Mouse (Mus musculus): ENCODE results near the gene Ldhd.
"Not testable (repeated sequence)": the region's sequence is repeated elsewhere in the genome, so short reads cannot be mapped to it uniquely, and the experiment has no call there.

Gene Ldhd

DNA sequence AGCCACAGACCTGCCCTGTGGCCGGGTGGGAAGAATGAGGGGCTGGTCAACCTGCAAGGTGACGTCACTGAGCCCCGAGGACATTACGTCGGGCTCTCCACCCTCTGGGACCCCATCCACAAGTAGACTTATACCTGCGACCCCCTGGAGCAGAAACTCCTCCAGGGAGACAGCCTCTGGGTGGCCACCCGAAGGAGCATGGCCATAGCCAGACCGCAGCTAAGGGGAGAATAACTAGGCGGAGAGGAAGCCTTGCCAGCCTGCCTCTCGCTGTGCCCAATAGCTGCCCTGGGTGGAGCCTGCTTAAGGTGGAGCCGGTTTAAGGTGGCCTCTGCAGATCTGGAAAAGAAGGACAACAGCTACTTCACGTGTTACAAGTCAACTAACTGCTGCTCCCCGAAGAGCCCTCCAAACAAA is at the start of gene Ldhd:
Gene Ldhd, minus strand, starts transcription at position 270 of the 417 bp plus-strand sequence.
- DNase-seq (ENCODE audit: low spot score), result no peak

DNA sequence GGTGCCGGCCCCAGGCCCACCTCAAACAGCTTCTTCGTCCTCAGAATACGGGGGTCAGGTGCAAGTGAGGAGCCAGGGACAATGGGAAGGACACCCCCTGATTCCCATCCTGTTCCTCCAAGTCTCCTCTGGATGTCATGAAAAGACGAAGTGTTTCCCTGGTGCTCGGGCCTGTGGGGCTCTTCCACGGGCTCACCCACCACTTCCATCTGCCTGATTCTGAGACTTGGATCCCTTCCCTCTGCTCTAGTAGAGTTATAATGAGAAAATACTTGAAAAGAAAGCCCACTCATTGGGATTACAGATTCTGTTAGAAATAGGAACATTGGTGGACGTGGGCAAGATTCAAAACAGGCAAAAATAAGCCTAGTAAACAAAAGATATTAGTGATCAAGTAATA is 48.7 kb upstream of the Ldhd start:
- no peak for DNase-seq (ENCODE audit: low spot score)

DNA sequence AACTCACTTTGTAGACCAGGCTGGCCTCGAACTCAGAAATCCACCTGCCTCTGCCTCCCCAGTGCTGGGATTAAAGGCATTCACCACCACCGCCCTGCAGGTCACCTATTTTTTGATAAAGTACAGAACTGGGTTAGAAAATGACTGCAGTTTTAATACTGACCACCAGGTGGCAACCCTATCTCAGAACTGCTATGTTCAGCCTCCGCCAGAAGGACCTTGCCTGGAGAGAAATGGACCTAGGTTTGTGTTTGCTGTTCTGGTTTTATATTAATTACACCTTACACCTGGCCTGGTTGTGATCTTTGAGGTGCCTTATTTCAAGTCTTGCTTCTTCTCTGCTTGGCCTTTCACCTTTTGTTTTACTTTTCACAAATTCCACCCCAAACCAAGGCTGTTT is 47.9 kb upstream of the Ldhd start:
- DNase-seq (ENCODE audit: low spot score), result peak; percentile 51

DNA sequence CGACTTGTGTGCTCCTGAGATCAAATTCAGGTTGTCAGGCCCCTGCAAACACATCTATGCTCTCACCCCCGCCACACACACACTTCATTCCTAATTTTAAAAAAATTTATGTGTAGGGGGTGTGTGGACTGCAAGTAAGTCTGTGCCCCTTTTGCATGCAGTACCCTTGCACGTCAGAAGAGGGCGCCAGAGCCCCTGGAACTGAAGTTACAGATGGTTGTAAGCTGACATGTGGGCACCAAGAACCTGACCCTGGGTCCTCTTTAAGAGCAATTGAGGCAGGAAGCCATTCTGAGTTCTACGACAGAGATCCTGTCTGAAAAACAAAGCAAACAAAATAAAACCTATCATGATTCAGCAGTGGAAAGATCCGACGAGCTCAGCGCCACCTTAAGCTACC is 46.1 kb upstream of the Ldhd start:
- DNase-seq (ENCODE audit: low spot score), result no peak

DNA sequence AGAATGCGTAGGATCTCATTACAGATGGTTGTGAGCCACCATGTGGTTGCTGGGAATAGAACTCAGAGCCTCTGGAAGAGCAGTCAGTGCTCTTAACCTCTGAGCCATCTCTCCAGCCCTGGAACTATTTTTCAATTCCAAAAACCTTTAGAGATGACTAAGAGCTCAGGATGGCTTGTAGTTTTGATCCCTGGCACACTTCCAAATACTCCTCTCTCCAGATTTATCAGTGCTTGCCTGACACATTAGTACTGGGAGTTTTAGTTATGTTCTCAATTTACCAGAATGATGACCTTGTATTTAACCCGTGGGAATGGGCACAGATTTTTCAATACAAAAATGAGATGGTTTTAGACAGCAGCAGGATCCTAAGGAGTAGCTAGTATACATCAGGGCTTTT is 36.6 kb upstream of the Ldhd start:
- DNase-seq (ENCODE audit: low spot score), result no peak

DNA sequence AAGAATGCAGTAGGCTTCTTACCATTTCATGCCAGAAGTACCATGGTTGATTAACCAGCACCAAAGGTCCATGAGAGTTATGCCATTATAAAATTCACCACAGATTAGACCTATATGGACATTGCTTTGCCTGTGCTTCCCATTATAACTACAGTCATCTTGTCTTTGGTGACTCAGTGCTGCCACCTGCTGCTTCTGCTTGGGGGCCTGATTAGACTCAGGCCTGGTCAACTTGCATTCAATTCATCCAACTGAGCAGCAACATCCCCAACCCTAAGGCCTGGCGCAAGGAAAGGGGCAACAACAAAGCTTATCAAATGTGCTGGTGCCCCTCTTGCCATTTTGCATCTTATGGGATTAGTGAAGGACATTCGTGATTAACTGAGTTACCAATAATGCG is 32.3 kb upstream of the Ldhd start:
- peak; percentile 70 for DNase-seq (ENCODE audit: low spot score)

DNA sequence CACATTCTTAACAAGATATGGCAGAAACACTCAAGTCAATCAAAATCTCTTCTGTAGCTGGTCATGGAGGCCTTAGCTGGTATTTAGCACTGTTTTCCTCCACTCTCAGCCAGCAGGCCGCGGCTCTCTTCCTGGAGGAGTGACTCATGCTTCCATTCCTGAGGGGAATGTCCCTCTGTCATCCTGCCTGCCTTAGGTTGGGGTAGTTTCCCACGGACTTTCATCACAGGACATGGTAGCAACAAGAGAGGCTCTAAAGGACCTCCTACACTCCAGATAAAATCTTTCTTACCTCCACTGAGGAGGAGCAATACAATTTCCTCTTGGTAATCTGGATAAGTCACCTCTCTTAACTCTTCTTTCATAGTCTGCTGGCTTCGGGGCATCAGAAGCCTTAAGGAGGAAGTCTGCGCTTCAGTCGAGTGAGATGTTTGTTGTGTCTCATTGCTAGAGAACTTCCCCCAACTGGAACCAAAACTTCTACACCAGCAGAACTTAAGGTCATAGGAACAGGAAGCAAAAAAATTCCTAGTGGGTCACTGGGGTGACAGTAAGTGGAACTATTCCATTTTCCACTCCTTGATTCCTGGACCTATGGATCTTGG is 28.7 kb upstream of the Ldhd start:
- no peak for DNase-seq (ENCODE audit: low spot score)

DNA sequence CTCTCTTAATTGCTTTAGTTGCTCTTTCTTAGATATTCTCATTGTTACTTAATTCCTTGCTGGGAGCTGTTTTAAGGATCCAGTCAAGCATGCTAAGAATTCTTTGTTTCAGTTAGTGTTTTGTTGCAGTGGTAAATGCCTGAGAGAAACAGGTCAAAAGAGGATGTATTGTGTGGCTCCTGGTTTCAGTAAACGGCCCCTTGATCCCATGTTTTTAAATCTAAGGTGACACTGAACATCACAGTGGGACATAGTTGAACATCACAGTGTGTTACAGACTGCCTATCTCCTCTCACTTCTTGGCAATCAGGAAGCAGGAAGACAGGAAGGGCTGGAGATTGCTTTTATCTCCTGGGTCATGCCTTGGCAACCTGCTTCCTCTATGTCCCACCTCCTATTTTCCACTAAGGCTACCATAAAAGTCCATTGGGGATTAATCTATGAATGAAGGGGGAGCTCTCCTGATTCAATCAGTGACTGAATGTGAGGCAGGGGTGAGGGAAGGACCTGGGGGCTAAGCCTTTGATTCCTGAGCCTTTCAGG is 27.2 kb upstream of the Ldhd start:
- no peak for DNase-seq (ENCODE audit: low spot score)

DNA sequence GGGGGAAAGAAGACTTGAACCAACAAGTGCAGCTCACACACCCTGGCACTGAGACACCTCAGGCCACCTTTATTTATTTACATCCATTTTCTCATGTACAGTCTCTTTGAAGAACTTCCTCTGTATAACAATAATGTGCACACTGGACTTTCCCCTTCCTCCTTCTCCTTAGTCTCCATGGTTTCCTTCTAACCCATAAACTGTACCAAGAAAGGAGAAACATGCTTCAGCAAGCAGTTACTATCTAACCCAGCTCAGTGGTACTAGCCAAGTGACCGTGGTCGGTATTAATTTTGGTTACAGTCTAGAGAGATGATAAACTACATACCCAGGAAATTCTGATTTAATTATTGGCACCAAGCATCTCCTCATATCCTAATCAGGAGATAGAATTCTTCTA is 23.4 kb upstream of the Ldhd start:
- no peak for DNase-seq (ENCODE audit: low spot score)

DNA sequence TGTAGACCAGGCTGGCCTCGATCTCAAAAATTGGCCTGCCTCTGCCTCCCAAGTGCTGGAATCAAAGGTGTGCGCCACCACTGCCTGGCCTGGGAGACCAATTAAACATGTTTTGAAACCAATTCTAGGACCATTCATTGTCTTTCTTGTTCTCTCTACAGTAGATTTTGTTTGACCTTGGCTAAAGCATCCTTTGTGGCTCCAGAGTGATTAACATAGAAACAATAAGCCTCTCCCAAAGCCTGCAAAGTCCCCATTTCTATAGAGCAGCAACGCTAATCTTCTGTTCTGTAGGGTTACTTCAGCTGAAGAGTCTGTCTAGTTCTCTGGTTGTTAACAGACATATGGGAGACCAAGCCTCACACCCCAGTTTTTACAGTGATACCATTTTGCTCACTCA is 20.5 kb upstream of the Ldhd start:
- DNase-seq (ENCODE audit: low spot score), result no peak

DNA sequence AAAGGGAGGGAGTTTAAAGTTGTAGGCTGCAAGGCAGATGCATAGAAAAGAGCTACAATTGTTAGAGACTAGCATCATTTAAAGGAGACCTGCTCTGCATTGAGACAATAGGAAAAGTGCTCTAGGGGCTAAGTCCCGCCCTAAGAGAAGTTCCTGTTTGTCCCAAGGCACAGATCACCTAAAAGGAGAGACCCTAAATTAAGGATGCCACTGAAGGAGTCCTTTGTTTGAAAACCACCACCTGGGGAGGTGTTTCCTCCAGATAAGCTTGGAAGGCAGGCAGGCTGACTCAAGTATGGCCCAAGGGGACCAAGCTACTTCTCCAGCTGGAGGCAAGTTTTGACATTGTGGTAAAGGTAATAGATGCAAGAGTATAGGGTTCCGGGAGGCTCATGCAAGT is 18.7 kb upstream of the Ldhd start:
- no peak for DNase-seq (ENCODE audit: low spot score)

DNA sequence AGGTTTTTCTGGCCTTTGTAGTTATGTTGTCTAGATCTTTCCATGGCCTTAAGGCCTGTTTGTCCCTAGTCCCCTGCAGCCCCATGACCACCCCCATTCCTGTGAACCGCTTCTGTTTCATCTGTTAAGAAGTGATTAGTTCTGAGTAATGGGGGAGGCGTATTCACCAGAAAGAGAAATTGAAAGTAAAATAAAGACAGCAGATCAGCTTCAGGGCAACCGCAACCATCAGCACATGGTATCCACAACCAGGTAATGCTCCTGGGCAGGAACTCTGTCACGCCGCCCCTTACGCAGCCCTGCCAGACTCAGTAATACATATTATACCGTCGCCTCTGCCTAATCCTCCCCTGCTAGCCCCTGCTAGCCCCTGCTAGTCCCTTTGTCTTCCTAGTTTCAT is 15.5 kb upstream of the Ldhd start:
- DNase-seq (ENCODE audit: low spot score), result no peak

DNA sequence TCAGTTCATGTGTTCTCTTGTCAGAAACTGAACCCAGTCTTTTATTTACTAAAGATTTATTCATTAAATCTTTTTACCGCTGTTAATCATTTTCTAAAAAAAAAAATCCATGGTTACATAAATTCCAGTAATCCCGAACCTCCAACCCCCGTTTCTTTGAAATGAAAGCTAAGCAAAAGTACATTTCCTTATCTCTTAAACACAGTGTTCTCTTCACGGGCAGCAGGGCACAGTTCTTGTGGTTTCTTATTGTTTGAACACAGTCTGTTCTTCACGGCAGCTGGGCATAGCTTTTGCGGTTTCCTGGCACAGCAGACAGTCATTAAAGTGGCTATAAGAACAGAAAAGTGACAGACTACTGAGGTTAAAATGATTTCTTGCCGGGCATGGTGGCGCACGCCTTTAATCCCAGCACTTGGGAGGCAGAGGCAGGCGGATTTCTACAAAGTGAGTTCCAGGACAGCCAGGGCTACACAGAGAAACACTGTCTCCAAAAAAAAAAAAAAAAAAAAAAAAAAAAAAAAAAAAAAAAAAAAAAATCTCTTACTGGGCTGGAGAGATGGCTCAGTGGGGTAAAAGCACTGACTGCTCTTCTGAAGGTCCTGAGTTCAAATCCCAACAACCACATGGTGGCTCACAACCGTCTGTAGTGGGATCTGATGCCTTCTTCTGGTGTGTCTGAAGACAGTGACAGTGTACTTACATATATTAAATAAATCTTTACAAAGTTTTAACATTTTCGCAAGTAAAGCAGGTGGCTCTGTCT is 14.3 kb upstream of the Ldhd start:
- DNase-seq (ENCODE audit: low spot score), result not testable (repeated sequence)

DNA sequence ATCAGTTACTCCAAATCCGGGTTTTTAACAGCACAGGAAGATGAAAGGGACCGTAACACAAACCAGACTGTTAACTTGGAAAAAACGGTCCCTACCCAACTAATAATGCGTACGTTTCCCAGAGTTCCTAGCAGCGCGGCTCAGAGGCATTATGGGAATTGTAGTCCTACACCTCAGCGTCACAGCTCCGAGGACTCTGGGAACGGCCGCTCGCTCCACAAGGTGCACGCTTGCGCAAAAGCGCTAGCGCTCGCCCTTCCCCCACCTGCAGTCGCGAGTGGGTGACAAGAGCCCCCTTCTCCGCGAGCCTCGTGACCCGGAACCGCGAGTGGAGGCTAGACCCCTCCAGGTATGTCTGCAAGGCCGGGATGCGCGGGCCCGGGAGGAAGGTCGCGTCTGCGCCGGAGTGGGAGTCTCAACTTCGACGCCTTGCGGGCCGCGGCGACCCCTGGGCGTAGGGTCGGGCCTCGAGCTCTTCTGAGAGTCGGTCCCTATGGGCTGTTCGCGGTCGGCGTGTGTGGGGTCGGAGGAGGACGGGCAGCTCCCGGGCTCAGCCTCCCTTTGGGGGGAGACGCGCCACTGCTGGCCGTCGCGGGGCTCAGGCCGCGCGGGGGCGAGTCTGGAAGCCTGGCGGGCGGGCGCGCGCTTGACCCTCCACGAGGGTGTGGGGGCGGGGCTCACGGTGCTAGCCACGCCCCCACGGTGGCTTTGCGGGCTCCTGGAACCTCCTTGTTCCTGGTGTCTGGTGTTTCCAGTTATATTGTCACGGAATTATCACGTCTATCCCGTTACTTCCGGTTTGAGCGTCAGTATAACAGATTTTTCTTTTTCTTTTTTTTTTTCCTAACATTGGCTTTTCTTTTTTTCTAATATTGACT is 13.3 kb upstream of the Ldhd start, which contains the start of gene Zfp1:
Gene Zfp1, plus strand, starts transcription at position 138 of the 878 bp plus-strand sequence.
- peak; percentile 89 for DNase-seq (ENCODE audit: low spot score)

DNA sequence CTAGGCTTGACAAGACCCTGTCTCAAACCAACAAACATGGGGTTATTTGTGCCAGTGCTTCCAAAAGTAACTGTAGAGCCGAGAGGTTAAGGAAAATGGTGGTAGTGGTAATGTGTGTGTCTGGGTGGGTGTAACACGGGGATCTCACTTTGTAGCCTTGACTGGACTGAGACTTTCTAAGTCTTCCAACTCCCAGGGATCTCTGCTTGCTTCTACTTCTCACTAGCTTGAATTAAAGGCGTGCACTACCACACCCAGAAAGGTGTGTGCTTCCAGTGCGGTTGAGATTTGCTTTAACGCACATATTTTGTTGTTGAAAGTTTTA is 12.7 kb upstream of the Ldhd start:
- no peak for DNase-seq (ENCODE audit: low spot score)

DNA sequence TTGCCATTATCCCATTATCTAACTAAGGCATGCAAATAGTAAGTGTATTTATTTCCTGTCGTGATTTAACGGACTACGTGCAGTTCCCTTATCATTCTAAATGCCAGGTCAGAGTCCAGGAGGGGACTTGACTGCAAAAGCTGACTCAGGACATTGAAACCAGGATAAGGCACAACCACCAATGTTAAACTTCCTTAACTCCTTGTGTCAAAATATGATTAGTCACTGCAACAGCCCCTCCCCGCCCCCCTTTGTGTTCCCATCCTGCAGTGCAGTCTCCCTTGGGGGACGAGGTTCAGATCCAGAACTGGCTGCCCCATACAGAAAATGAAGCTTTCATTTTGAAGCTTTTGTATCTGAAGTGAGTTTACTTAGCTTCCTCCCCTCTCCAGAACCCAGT is 12.3 kb upstream of the Ldhd start:
- DNase-seq (ENCODE audit: low spot score), result no peak

DNA sequence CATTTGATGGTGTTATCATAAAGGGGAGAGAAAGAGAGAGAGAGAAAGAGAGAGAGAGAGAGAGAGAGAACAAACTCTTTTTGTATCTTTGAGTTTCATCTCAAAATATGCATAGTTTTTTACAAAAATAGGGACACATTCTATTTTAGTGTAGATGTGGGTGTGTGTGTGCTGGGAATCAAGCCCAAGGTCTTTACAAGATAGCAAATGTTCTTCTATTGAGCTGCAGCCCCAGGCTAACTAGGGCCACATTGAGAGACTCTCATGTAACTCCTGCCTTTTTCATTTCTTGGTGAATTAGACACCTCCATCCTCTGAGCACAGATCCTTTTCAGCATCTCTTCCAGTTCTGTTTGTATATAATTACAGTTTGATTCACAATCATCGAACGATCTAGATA is 10.9 kb upstream of the Ldhd start:
- no peak for DNase-seq (ENCODE audit: low spot score)

DNA sequence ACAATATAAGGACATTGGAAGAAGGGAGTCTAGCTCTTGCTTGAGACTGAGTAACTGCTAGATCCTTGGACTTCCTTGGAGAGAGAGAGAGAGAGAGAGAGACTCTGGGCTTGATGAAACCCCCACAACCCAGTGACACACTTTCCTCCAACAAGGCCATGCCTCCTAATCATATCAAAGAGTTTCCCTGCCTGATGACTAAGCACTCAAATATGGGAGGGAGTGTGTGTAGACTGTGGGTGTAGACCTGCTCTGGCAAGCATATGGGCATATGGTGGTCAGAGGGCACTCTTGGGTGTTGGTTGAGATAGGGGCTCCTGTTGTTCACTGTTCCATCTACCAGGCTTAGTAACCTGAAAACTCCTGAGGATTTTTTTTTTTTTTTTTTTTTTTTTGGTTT is 7.9 kb upstream of the Ldhd start:
- DNase-seq (ENCODE audit: low spot score), result no peak

DNA sequence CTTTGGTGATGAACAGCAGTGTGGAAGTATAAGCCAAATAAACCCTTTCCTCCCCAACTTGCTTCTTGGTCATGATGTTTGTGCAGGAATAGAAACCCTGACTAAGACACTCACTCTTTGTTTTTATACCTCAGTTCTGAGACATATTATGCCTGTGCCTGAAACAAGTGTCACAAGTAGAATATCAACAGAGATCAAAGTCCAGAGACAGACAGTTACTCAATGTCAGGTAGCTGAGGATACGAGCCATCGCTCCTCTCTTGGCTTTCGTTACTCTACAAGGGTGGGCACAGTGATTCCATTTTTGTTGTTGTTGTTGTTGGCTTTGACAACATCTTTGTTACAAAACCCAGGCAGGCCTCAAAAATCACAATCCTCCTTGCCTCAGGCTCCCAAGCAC is 2.8 kb upstream of the Ldhd start:
- no peak for DNase-seq (ENCODE audit: low spot score)

DNA sequence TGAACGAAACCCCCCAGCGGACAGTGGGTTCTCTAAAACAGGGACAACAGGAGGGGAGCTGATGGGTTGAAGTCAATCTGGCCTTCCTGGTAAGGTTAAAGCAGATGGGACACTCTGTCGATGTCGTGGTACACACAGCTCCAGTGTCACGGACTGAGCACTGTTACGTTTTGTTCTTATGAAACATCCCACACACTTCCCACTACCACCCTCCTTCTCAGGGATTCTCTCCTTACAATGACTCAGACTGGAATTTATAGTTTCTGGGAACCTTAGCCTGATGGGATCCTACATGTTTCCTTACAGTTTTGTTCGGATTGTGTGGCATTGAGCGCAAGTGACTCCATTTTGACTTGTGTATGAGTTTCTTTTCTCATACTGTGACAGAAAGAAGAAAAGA is 1.4 kb upstream of the Ldhd start:
- DNase-seq (ENCODE audit: low spot score), result no peak

DNA sequence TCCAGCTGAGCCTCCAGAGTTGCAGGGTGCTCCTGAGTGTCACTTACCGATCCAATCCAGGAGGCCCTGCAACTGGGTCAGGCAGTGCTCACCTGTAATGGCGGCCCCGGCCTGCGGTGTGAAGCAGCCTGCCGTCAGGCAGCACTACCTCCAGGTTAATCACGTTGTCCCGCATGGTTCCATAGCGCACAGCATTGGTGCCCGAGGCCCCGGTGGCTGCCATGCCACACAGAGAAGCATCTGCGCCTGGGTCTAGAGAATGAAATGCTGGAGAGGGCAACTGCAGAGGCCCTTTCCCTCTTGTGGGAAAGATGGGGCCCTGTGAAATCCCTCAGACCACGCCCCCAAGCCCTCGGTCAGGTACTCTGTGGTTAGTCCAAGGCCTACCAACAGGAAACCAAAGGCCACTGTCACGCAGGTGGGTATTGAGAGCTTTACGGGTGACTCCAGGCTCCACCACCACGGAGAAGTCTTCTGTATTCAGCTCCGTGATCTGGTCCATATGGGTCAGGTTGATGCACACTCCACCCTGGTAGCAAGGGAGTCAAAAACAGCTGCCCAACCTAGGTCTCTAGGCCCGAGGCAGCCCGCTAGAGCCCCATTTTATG is 1.2 kb downstream of the Ldhd start:
- no peak for DNase-seq (ENCODE audit: low spot score)

DNA sequence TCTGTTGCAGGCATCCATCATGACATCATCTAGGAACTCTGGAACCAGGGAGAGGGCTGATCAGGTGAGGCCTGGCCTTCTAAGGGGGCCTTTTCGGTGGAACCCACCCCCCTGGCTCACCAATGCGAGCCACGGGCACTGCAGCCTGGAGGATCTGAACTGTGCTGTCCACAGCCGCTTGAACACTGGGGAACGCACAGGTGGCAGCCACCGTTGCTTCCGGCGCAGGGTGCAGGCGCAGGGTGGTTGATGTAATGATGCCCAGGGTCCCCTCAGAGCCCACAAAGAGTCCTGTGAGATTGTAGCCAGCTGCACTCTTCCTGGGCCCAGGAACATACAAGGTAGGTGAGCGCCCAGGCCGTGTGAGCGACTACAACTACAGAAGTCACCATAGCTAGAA is 1.8 kb downstream of the Ldhd start:
- DNase-seq (ENCODE audit: low spot score), result no peak

Data from left cerebral cortex, adult 11 months (tissue).